Mouse (Mus musculus) forebrain, embryonic 13.5 days (tissue): Measurements from ENCODE around the gene Sphk1. TPM values are rescaled to one million over a fixed set of nuclear protein-coding genes. Genes with fewer than 3 reads are reported as not detected.

Source experiments
- ATAC-seq: fragments of 200-750 bp; cut with Nextera tagmentation; 2 replicates; pipeline ENCODE4 v1.8.0; 2017
- H3K27ac ChIP-seq: fragments of 300-500 bp; sonication (generic); 2 replicates; pipeline ENCODE4 v1.5.1; 2015; ENCODE audit warnings: inconsistent platforms, mild to moderate bottlenecking, moderate library complexity
- H3K27me3 ChIP-seq: fragments of 300-500 bp; sonication (generic); 2 replicates; pipeline ENCODE4 v1.6.1; 2015; ENCODE audit warnings: mild to moderate bottlenecking, inconsistent platforms
- H3K36me3 ChIP-seq: fragments of 300-500 bp; sonication (generic); 2 replicates; pipeline ENCODE4 v1.6.1; 2015; ENCODE audit warnings: mild to moderate bottlenecking, inconsistent platforms; ENCODE audit not compliant: poor library complexity, severe bottlenecking
- H3K4me1 ChIP-seq: fragments of 300-500 bp; sonication (generic); 2 replicates; pipeline ENCODE4 v1.6.1; 2015; ENCODE audit warnings: inconsistent platforms
- H3K4me2 ChIP-seq: fragments of 300-500 bp; sonication (generic); 2 replicates; pipeline ENCODE4 v1.6.1; 2015; ENCODE audit warnings: inconsistent platforms, mild to moderate bottlenecking, moderate library complexity
- H3K4me3 ChIP-seq: fragments of 300-500 bp; sonication (generic); 2 replicates; pipeline ENCODE4 v1.5.1; 2015; ENCODE audit warnings: mild to moderate bottlenecking, inconsistent platforms
- H3K9ac ChIP-seq: fragments of 300-500 bp; sonication (generic); 2 replicates; pipeline ENCODE4 v1.6.1; 2015; ENCODE audit warnings: mild to moderate bottlenecking, inconsistent platforms
- H3K9me3 ChIP-seq: fragments of 300-500 bp; sonication (generic); replicated peaks from 2 replicates; pipeline ENCODE4 v1.6.1; 2016; ENCODE audit warnings: inconsistent platforms
- WGBS: fragments of 180-500 bp; shearing (Covaris S2); methylation state at CpG from one replicate; pipeline ENCODE4 v1.1.7; 2015; 5-methylcytosine and 5-hydroxymethylcytosine counted together
- polyA plus RNA-seq: library from polyadenylated mRNA; unstranded; fragments of >200 nt; fragmentation: Nextera tagmentation; extraction: Ambion mirVana; gene quantifications from 2 replicates; pipeline ENCODE4 v1.2.1, GENCODE M21; 2015

Sphk1 gene
- polyA plus RNA-seq, 1 experiment from 2014 or later, result 0.98 TPM

- Histone ChIP-seq H3K4me2 (peak overlapping the region; percentile 88), H3K27me3 (peaks cover 67% of the 10 kb centered on the region), H3K9me3 (no peaks in the 10 kb centered on the region), H3K27ac (no peak overlapping the region), H3K36me3 (0 out of 2 replicates have a peak, but pooled peaks cover 3% of the 10 kb centered on the region), H3K4me3 (peak overlapping the region; percentile 48), H3K4me1 (peaks cover 43% of the 10 kb centered on the region), H3K9ac (peak overlapping the region; percentile 43; the same call in 1 of the 2 replicates)
- ATAC-seq, result no peak
- WGBS, result 1% methylated on average over 48 of the region's 48 CpGs
Measured at GRCm38 (mm10) chr11:116531371-116532191, 856 bp downstream of the Sphk1 start.

- Histone ChIP-seq H3K36me3 (peaks cover 5% of the 10 kb centered on the region), H3K4me3 (peak overlapping the region; percentile 48), H3K4me1 (peaks cover 43% of the 10 kb centered on the region), H3K27me3 (peaks cover 67% of the 10 kb centered on the region), H3K9ac (peak overlapping the region; percentile 56), H3K9me3 (no peaks in the 10 kb centered on the region), H3K4me2 (peak overlapping the region; percentile 88), H3K27ac (no peak overlapping the region)
- WGBS, result under 1% methylated on average over 30 of the region's 30 CpGs
- no peak for ATAC-seq
Measured at GRCm38 (mm10) chr11:116532262-116532809, 1.6 kb downstream of the Sphk1 start.

- H3K4me2 ChIP-seq, result peak overlapping the region; percentile 88
- H3K27me3 ChIP-seq, result peaks cover 67% of the 10 kb centered on the region
- H3K9me3 ChIP-seq, result no peaks in the 10 kb centered on the region
- H3K27ac ChIP-seq, result no peak overlapping the region
- peak overlapping the region; percentile 56 for H3K9ac ChIP-seq
- 0 out of 2 replicates have a peak, but pooled peaks have one; percentile 17 for ATAC-seq
- peaks cover 9% of the 10 kb centered on the region for H3K36me3 ChIP-seq
- H3K4me3 ChIP-seq, result peak overlapping the region; percentile 48
- peaks cover 43% of the 10 kb centered on the region for H3K4me1 ChIP-seq
- WGBS, result under 1% methylated on average over 50 of the region's 50 CpGs
Measured at GRCm38 (mm10) chr11:116532810-116533338, 2.1 kb downstream of the Sphk1 start.

GRCm38 (mm10) chr11:116533341-116534153 is 2.8 kb downstream of the Sphk1 start:
- 0 out of 2 replicates have a peak, but pooled peaks have one; percentile 14 for ATAC-seq
- under 1% methylated on average over 63 of the region's 63 CpGs for WGBS
- peaks cover 16% of the 10 kb centered on the region for H3K36me3 ChIP-seq
- peaks cover 67% of the 10 kb centered on the region for H3K27me3 ChIP-seq
- H3K4me1 ChIP-seq, result peaks cover 43% of the 10 kb centered on the region
- H3K4me2 ChIP-seq, result peak overlapping the region; percentile 88
- H3K27ac ChIP-seq, result no peak overlapping the region
- no peaks in the 10 kb centered on the region for H3K9me3 ChIP-seq
- peak overlapping the region; percentile 56 for H3K9ac ChIP-seq
- peak overlapping the region; percentile 48 for H3K4me3 ChIP-seq

GRCm38 (mm10) chr11:116534154-116534865 is 3.6 kb downstream of the Sphk1 start:
- Histone ChIP-seq H3K27ac (no peak overlapping the region), H3K9me3 (no peaks in the 10 kb centered on the region), H3K27me3 (peaks cover 64% of the 10 kb centered on the region), H3K4me3 (peak overlapping the region; percentile 48), H3K36me3 (peaks cover 24% of the 10 kb centered on the region), H3K4me2 (peak overlapping the region; percentile 88), H3K4me1 (peaks cover 43% of the 10 kb centered on the region), H3K9ac (no peak overlapping the region)
- ATAC-seq, result peak; percentile 54
- 23% methylated on average over 20 of the region's 20 CpGs for WGBS

GRCm38 (mm10) chr11:116536685-116537084 is 6.0 kb downstream of the Sphk1 start:
- no peak overlapping the region for H3K9ac ChIP-seq
- H3K9me3 ChIP-seq, result no peaks in the 10 kb centered on the region
- peaks cover 25% of the 10 kb centered on the region for H3K4me1 ChIP-seq
- no peak overlapping the region for H3K4me2 ChIP-seq
- no peak for ATAC-seq
- H3K27ac ChIP-seq, result no peak overlapping the region
- H3K27me3 ChIP-seq, result peaks cover 42% of the 10 kb centered on the region
- H3K4me3 ChIP-seq, result no peak overlapping the region
- WGBS, result 90% methylated on average over 7 of the region's 7 CpGs
- H3K36me3 ChIP-seq, result peaks cover 47% of the 10 kb centered on the region

- H3K4me1 ChIP-seq, result peaks cover 18% of the 10 kb centered on the region
- no peaks in the 10 kb centered on the region for H3K9me3 ChIP-seq
- H3K27me3 ChIP-seq, result peaks cover 35% of the 10 kb centered on the region
- H3K4me2 ChIP-seq, result no peak overlapping the region
- H3K27ac ChIP-seq, result no peak overlapping the region
- no peak overlapping the region for H3K9ac ChIP-seq
- peaks cover 54% of the 10 kb centered on the region for H3K36me3 ChIP-seq
- ATAC-seq, result no peak
- WGBS, result 76% methylated on average over 5 of the region's 5 CpGs
- H3K4me3 ChIP-seq, result no peak overlapping the region
Measured at GRCm38 (mm10) chr11:116537388-116537787, 6.7 kb downstream of the Sphk1 start.

GRCm38 (mm10) chr11:116538142-116538735 is 7.5 kb downstream of the Sphk1 start:
- Histone ChIP-seq H3K27ac (no peak overlapping the region), H3K36me3 (peaks cover 63% of the 10 kb centered on the region), H3K9me3 (no peaks in the 10 kb centered on the region), H3K4me1 (peaks cover 9% of the 10 kb centered on the region), H3K9ac (no peak overlapping the region), H3K27me3 (peaks cover 27% of the 10 kb centered on the region), H3K4me3 (no peak overlapping the region), H3K4me2 (no peak overlapping the region)
- WGBS, result 89% methylated on average over 12 of the region's 12 CpGs
- ATAC-seq, result no peak

- H3K27ac ChIP-seq, result no peak overlapping the region
- no peak overlapping the region for H3K4me2 ChIP-seq
- WGBS, result 95% methylated on average over 11 of the region's 11 CpGs
- H3K4me3 ChIP-seq, result no peak overlapping the region
- H3K4me1 ChIP-seq, result no peaks in the 10 kb centered on the region
- peaks cover 89% of the 10 kb centered on the region for H3K36me3 ChIP-seq
- no peaks in the 10 kb centered on the region for H3K27me3 ChIP-seq
- no peaks in the 10 kb centered on the region for H3K9me3 ChIP-seq
- no peak overlapping the region for H3K9ac ChIP-seq
- ATAC-seq, result no peak
Measured at GRCm38 (mm10) chr11:116541183-116541582, 10.5 kb downstream of the Sphk1 start.

GRCm38 (mm10) chr11:116543110-116543509 is 12.4 kb downstream of the Sphk1 start:
- Histone ChIP-seq H3K4me1 (no peaks in the 10 kb centered on the region), H3K27me3 (no peaks in the 10 kb centered on the region), H3K4me3 (no peak overlapping the region), H3K36me3 (peaks cover 94% of the 10 kb centered on the region), H3K27ac (no peak overlapping the region), H3K9me3 (no peaks in the 10 kb centered on the region), H3K4me2 (no peak overlapping the region), H3K9ac (no peak overlapping the region)
- WGBS, result 85% methylated on average over 4 of the region's 4 CpGs
- ATAC-seq, result 0 out of 2 replicates have a peak, but pooled peaks have one; percentile 27
